Mouse (Mus musculus) brain, embryonic 18.5 days (tissue): Measurements from ENCODE around the gene Armcx4.
"Not testable (repeated sequence)": the region's sequence is repeated elsewhere in the genome, so short reads cannot be mapped to it uniquely, and the experiment has no call there.

Experiments
- DNase-seq: peaks from one replicate; pipeline ENCODE4 v3.0.0-alpha.2; 2012; ENCODE audit warnings: low read depth, low spot score

Gene Armcx4

GRCm38 (mm10) chrX:134686267-134686666, at the start of gene Armcx4:
Gene Armcx4 (plus strand): TSS chrX:134686519.
- peak; percentile 86 for DNase-seq

DNA sequence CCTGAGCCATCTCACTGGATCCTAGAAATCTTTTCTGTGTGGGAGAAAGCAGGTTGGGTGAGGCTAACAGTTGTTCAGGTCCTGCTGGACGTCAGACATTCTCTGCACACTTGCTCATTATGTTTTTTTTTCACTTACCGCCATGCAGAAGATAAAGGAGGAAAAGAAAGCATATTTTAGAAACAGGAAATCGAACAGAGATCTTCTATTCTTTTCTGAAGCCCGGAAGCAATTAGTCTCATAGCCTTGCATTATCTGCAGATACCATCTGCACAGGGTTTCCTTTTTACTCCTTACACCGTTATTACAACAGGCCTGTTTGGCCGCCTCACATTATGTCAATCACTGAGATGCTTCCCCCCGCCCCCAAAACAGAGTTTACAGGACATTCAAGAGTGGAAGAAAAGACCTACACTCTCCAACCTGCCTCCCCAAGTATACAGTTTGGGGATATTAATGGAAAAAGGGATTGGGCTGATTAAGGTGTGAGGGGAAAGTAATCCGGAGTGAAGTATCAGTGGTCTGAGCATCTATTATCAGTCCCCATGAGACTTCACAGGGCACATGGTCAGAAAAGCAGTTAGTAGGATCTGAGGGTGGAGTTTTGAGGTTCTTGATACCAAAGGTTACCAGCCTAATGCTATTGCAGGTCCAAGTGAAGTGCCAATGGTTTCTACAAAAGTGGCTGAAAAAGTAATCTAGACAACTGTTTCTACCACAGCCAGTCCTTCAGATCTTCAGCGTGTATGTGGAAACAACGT, 45.1 kb upstream of the Armcx4 start:
- DNase-seq, result no peak

DNA sequence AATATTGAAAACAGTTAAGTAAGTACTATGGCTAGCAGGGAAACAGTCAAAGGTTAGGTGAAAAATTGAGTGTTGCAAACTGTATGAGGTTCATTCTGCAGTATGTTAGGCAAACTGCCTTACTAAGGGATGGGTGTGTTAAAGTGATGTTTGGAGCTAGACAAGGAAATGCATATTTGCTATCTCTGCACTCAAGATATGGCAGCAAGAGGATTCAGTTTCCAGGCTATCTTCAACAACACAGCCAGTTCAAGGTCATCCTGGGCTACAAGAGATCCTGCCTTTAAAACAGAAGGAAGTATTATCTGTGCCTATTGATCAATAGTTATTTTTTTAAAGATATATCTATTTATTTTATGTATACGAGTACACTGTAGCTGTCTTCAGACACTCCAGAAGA, 40.0 kb upstream of the Armcx4 start:
- DNase-seq, result no peak

GRCm38 (mm10) chrX:134647421-134647820, 38.9 kb upstream of the Armcx4 start:
- DNase-seq, result no peak

- peak; percentile 68 for DNase-seq
Observed at GRCm38 (mm10) chrX:134648031-134648692, 38.2 kb upstream of the Armcx4 start.

- DNase-seq, result no peak
Observed at GRCm38 (mm10) chrX:134652061-134652460, 34.3 kb upstream of the Armcx4 start.

GRCm38 (mm10) chrX:134661586-134661985, 24.7 kb upstream of the Armcx4 start:
- no peak for DNase-seq

GRCm38 (mm10) chrX:134675022-134675421, 11.3 kb upstream of the Armcx4 start:
- no peak for DNase-seq

DNA sequence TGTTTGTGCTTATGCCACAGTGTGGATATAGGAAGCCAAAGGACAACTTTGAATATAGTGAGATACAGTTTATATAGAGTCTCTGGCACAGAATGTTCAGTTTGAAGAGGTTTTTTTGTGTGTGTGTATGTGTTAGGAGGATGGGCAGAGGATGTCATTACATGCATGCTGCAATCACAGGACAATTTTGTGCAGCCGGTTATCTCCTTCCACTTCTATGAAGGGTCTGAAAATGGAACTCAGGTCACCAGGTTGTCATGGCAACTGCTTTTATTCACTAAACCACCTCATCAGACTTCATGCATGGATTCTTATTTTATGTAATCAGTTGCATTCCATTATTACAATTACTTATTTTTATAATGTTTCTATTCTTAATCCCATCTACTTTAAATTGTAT, 10.4 kb upstream of the Armcx4 start:
- DNase-seq, result no peak

- DNase-seq, result no peak
Observed at GRCm38 (mm10) chrX:134684936-134685335, 1.4 kb upstream of the Armcx4 start.

DNA sequence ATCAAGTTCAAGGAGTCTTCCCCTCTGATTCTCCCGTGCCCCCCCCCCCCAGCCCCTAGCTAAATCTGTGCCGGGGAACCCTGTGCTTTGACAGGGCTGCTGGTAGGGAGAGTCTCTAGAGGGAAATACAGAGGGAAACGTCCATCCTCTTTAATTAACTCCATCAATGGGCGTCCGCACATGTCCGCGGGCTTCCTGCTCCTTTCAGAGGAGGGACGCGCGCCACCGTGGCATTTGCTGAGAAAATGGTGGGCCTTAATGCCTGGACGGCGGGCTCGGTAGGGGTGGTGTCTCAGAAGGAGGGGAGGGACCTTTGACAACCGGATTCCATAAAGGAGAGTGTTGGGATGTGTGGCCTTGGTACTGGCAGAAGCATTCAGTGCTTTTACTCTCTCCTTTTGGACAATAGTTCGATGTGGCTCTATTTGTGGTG, 436 bp downstream of the Armcx4 start:
- no peak for DNase-seq

GRCm38 (mm10) chrX:134689676-134690075, 3.4 kb downstream of the Armcx4 start:
- DNase-seq, result no peak

GRCm38 (mm10) chrX:134690871-134691539, 4.7 kb downstream of the Armcx4 start:
- no peak for DNase-seq

DNA sequence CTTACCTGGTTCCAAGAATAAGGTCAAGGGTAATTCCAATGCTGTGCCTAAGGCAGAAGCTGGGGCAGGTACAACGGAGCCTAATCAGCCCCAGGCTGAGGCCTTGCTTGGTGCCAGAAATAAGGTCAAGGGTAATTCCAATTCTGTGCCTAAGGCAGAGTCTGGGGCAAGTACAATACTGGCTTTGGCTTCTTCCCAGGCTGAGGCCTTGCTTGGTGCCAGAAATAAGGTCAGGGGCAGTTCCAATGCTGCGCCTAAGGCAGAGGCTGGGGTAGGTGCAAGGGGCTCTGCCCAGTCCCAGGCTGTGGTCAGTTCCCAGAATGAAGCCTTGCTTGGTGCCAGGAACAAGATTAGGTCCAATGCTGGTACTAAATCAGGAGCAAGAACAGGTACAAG, 5.2 kb downstream of the Armcx4 start:
- DNase-seq, result no peak

DNA sequence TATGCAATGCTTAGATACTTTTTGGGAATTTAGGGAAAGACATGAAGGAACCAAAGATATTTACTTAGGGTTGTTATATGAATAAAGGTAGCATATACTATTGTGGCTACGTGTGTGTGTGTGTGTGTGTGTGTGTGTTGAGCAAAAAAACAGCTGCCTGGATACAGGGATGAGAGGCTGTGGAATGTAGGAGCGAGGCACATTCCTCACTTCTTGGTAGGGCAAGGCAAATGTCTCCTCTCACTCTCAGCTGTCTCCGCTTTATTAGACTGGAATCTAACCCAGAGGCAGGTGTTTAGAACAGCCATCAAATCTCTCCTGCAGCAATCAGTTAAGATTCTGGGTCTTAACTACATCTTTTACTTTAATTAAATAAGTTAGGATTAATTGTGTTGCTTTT, 30.5 kb downstream of the Armcx4 start:
- DNase-seq, result no peak

DNA sequence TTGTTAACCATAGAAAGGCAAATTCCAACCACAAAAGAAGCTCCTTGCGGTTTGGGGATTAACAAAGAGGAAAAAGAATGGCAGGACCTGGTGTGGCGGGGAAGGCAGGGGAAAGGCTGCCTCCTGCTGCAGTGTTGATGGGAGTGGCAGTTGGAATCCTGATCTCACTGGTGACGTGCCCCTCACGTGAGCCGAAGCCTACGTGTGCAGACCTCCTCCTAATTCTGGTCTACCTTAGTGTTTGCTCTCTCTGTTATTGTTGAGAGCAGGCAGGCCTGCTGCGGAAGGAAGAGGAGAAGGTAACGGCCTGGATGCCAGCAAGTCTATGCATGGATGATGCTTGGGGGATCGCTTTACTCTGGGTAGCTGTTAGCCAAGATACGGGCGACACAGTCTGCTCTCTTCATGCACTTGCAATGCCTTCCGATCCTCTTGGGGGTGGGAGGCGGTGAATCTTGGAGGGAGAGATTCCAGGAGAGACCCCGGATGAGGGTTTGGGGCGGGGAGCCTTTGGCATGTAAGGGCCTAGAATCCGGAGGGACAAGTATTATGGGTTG, 31.5 kb downstream of the Armcx4 start, which contains the start of gene Armcx1:
Gene Armcx1 (plus strand): TSS at position 212 of the 557 bp plus-strand sequence.
- peak; percentile 76 for DNase-seq

DNA sequence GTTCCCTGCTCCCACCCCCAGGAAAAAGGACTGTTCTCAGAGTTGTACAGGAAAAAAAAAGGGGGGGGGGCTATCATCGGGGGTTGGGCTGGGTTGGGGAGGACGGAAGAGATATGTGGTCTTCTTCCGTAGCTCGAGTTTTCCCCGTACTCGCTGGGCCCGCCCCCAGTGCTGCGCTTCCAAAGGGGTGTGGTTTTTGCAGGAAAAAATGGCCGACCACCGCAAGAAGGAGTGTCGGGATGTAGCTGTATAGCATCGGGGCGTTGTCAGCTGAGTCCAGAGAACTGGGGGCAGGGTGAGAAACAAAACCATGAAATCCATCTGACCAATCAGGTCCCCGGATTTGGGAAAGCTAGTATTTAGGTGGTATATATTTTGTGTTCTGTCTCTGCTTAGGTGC, 32.2 kb downstream of the Armcx4 start:
- DNase-seq, result peak; percentile 45

DNA sequence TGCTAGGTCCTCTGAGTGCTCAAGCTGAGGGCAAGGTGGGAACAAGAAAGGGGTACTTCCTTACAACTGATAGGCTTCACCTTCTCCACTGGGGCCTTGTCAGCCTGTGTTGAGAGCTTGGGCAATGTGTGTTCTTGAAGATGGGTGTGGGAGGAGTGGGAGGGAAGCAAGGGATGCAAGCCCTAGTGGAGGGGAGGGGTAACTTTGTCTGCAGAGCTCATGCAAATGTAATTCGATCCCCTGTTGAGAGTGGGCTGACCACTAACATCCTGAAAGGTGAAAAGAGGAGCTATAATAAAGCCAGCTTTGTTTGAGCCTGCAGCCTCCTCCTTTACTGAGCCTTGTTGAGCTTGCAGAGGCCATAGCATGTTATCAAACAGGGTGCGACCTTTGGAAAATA, 37.4 kb downstream of the Armcx4 start:
- not testable (repeated sequence) for DNase-seq

- DNase-seq, result no peak
Observed at GRCm38 (mm10) chrX:134729778-134730177, 43.5 kb downstream of the Armcx4 start.

- no peak for DNase-seq
Observed at GRCm38 (mm10) chrX:134737796-134738195, 51.5 kb downstream of the Armcx4 start.

DNA sequence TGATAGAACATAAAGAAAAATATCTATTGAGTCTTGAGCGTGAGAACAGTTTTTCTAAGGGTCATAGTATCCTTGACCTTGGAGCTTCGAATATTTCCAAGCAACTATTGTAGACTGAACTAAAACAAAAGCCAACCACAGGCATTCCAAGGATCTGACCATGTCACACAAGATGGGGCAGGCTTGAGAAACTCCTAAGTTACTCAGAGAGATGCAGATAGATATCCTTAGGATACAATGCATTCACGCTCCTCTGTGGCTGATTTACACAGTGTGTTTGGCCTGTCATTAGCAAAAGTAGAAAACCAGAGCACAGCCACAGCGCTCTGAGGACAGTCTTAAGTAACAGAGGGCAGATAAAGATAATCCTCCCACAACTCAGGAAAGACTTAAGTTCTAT, 52.8 kb downstream of the Armcx4 start:
- no peak for DNase-seq

- DNase-seq, result no peak
Observed at GRCm38 (mm10) chrX:134741862-134742261, 55.5 kb downstream of the Armcx4 start.
